Mouse (Mus musculus): ENCODE results near the gene Defa37. TPM values are rescaled to one million over a fixed set of nuclear protein-coding genes. Genes with fewer than 3 reads are reported as not detected.
"Not testable (repeated sequence)": the region's sequence is repeated elsewhere in the genome, so short reads cannot be mapped to it uniquely, and the experiment has no call there.

Defa37 gene
- not detected in 2 replicates for polyA plus RNA-seq (2014; fragmentation: Nextera tagmentation; extraction: Ambion mirVana)

DNA sequence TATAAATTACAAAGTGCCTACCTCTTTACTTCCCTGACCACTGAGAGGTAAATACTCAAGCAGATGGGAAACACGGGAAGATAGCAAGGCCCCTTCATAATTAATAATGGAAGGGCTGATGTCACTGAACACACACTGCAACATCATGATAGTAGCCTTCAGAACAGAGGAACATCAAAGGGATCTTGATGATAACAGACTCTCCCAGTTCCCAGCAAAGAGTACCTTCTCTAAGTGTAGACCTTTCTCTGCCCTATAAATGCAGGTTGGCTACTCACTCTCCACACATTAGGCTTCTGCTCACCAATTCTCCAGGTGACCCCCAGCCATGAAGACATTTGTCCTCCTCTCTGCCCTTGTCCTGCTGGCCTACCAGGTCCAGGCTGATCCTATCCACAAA, at the start of gene Defa37:
TSS of gene Defa37 (plus strand) at position 301 of the 400 bp plus-strand sequence.
- not testable (repeated sequence) for H3K9ac ChIP-seq (replicated peaks; ENCODE audit: low read length); DNase-seq; H3K4me3 ChIP-seq (replicated peaks; ENCODE audit: low read depth, low read length); H3K27me3 ChIP-seq (ENCODE audit: control insufficient read depth, insufficient read depth, low read length); ATAC-seq (ENCODE audit: low FRiP score, low TSS enrichment); H3K9me3 ChIP-seq (ENCODE audit: control insufficient read depth, low read length); H3K27ac ChIP-seq (replicated peaks; ENCODE audit: low read depth, low read length); H3K36me3 ChIP-seq (ENCODE audit: control insufficient read depth, insufficient read depth, low read length); H3K4me2 ChIP-seq (ENCODE audit: low read length); H3K4me1 ChIP-seq (ENCODE audit: control insufficient read depth, insufficient read depth, low read length)
- WGBS, result no CpG with 5 or more reads among the region's 1 CpGs

DNA sequence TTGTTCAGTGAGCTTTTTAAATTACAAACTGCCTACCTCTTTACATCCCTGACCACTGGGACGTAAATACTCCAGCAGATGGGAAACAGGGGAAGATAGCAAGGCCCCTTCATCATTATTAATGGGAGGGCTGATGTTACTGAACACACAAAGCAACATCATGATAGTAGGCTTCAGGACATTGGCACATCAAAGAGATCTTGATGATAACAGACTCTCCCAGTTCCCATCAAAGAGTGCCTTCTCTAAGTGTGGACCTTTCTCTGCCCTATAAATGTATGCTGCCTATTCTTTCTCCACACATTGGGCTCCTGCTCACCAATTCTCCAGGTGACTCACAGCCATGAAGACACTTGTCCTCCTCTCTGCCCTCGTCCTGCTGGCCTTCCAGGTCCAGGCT, 36.5 kb upstream of the Defa37 start, which contains the start of gene Defa32:
TSS of gene Defa32 (plus strand) at position 301 of the 400 bp plus-strand sequence.
- not testable (repeated sequence) for H3K4me1 ChIP-seq (ENCODE audit: control insufficient read depth, insufficient read depth, low read length); H3K27me3 ChIP-seq (ENCODE audit: control insufficient read depth, insufficient read depth, low read length); H3K4me3 ChIP-seq (replicated peaks; ENCODE audit: low read depth, low read length); DNase-seq; H3K9ac ChIP-seq (replicated peaks; ENCODE audit: low read length); H3K27ac ChIP-seq (replicated peaks; ENCODE audit: low read depth, low read length); H3K4me2 ChIP-seq (ENCODE audit: low read length); H3K36me3 ChIP-seq (ENCODE audit: control insufficient read depth, insufficient read depth, low read length); H3K9me3 ChIP-seq (ENCODE audit: control insufficient read depth, low read length); ATAC-seq (ENCODE audit: low FRiP score, low TSS enrichment)
- no CpG with 5 or more reads among the region's 2 CpGs for WGBS

DNA sequence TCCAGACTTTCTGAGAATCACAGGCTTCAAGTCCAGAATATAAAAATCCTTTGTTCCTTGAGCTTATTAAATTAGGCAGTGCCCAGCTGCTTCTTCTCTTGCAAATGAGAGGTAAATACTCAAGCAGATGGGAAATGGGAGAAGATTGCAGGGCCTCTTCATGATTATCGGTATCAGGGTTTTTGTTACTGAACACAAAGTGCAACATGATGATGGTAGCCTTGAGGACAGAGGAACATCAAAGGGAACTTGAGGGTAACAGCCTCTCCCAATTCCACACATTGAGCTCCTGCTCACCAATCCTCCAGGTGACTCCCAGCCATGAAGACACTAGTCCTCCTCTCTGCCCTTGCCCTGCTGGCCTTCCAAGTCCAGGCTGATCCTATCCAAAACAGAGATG, 17.5 kb downstream of the Defa37 start, which contains the start of gene Defa28:
TSS of gene Defa28 (plus strand) at position 301 of the 400 bp plus-strand sequence.
- H3K4me1 ChIP-seq (ENCODE audit: control insufficient read depth, insufficient read depth, low read length); H3K4me2 ChIP-seq (ENCODE audit: low read length); H3K9me3 ChIP-seq (ENCODE audit: control insufficient read depth, low read length); ATAC-seq (ENCODE audit: low FRiP score, low TSS enrichment); H3K36me3 ChIP-seq (ENCODE audit: control insufficient read depth, insufficient read depth, low read length); H3K27me3 ChIP-seq (ENCODE audit: control insufficient read depth, insufficient read depth, low read length); H3K27ac ChIP-seq (replicated peaks; ENCODE audit: low read depth, low read length); H3K4me3 ChIP-seq (replicated peaks; ENCODE audit: low read depth, low read length); H3K9ac ChIP-seq (replicated peaks; ENCODE audit: low read length); DNase-seq: not testable (repeated sequence)
- no CpG with 5 or more reads among the region's 1 CpGs for WGBS

DNA sequence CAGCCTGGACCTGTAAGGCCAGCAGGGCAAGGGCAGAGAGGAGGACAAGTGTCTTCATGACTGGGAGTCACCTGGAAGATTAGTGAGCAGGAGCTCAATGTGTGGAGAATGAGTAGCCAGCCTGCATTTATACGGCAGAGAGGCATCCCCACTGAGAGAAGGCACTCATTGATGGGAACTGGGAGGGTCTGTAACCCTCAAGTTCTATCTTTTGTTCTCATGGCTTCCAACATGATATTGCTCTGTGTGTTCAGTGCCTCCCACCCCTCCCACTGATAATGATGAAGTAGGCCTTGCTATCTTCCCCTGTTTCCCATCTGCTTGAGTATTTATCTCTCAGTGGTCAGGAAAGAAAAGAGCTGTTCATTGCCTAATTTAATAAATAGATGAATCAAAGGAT, 29.2 kb downstream of the Defa37 start, which contains the start of gene Gm7861:
TSS of gene Gm7861 (minus strand) at position 101 of the 400 bp plus-strand sequence.
- not testable (repeated sequence) for H3K9ac ChIP-seq (replicated peaks; ENCODE audit: low read length); DNase-seq; H3K27me3 ChIP-seq (ENCODE audit: control insufficient read depth, insufficient read depth, low read length); H3K9me3 ChIP-seq (ENCODE audit: control insufficient read depth, low read length); H3K36me3 ChIP-seq (ENCODE audit: control insufficient read depth, insufficient read depth, low read length); H3K4me3 ChIP-seq (replicated peaks; ENCODE audit: low read depth, low read length); H3K4me2 ChIP-seq (ENCODE audit: low read length); ATAC-seq (ENCODE audit: low FRiP score, low TSS enrichment); H3K27ac ChIP-seq (replicated peaks; ENCODE audit: low read depth, low read length); H3K4me1 ChIP-seq (ENCODE audit: control insufficient read depth, insufficient read depth, low read length)
- no CpG with 5 or more reads among the region's 1 CpGs for WGBS

Other genes with a start within 250 kb of the Defa37 start
- gene Defa27, start 249.8 kb upstream of the Defa37 start, polyA plus RNA-seq (2014; fragmentation: Nextera tagmentation; extraction: Ambion mirVana), result not detected in 2 replicates
- not detected in 2 replicates for gene Defa29, start 238.4 kb upstream of the Defa37 start, polyA plus RNA-seq (2014; fragmentation: Nextera tagmentation; extraction: Ambion mirVana)
- not detected in 2 replicates for gene Defa2, start 186.9 kb upstream of the Defa37 start, polyA plus RNA-seq (2014; fragmentation: Nextera tagmentation; extraction: Ambion mirVana)
- gene Defa33, start 173.6 kb upstream of the Defa37 start, polyA plus RNA-seq (2014; fragmentation: Nextera tagmentation; extraction: Ambion mirVana), result not detected in 2 replicates
- gene Defa36, start 138.0 kb upstream of the Defa37 start, polyA plus RNA-seq (2014; fragmentation: Nextera tagmentation; extraction: Ambion mirVana), result not detected in 2 replicates
- not detected in 2 replicates for gene Gm7849, start 108.8 kb upstream of the Defa37 start, polyA plus RNA-seq (2014; fragmentation: Nextera tagmentation; extraction: Ambion mirVana)
- not detected in 2 replicates for gene Defa20, start 56.1 kb upstream of the Defa37 start, polyA plus RNA-seq (2014; fragmentation: Nextera tagmentation; extraction: Ambion mirVana)
- gene Defa32, start 36.4 kb upstream of the Defa37 start, polyA plus RNA-seq (2014; fragmentation: Nextera tagmentation; extraction: Ambion mirVana), result not detected in 2 replicates
- gene Defa28, start 17.6 kb downstream of the Defa37 start, polyA plus RNA-seq (2014; fragmentation: Nextera tagmentation; extraction: Ambion mirVana), result not detected in 2 replicates
- gene Gm7861, start 29.1 kb downstream of the Defa37 start, polyA plus RNA-seq (2014; fragmentation: Nextera tagmentation; extraction: Ambion mirVana), result not detected in 2 replicates
- gene Defa26, start 52.8 kb downstream of the Defa37 start, polyA plus RNA-seq (2014; fragmentation: Nextera tagmentation; extraction: Ambion mirVana), result not detected in 2 replicates
- gene Defa17, start 90.4 kb downstream of the Defa37 start, polyA plus RNA-seq (2014; fragmentation: Nextera tagmentation; extraction: Ambion mirVana), result not detected in 2 replicates
- gene Defa34, start 100.4 kb downstream of the Defa37 start, polyA plus RNA-seq (2014; fragmentation: Nextera tagmentation; extraction: Ambion mirVana), result not detected in 2 replicates
- not detected in 2 replicates for gene AY761184, start 138.3 kb downstream of the Defa37 start, polyA plus RNA-seq (2014; fragmentation: Nextera tagmentation; extraction: Ambion mirVana)
- gene Defa24, start 169.1 kb downstream of the Defa37 start, polyA plus RNA-seq (2014; fragmentation: Nextera tagmentation; extraction: Ambion mirVana), result not detected in 2 replicates